Mouse (Mus musculus) ES-Bruce4 (cell line): Measurements from ENCODE around the gene St3gal6.

Source experiments
- EP300 ChIP-seq: IDR thresholded peaks from 2 replicates; pipeline ENCODE4 v1.6.1; 2011; ENCODE audit warnings: low read depth, low read length; ENCODE audit not compliant: insufficient read depth
- POLR2A ChIP-seq: IDR thresholded peaks from one replicate; pipeline ENCODE4 v1.8.1; 2011; ENCODE audit warnings: low read length; ENCODE audit not compliant: insufficient read depth

- TF ChIP-seq POLR2A = no peak
- no peak for TF ChIP-seq EP300
Measured at GRCm38 (mm10) chr16:58499650-58500049, 24.4 kb downstream of the St3gal6 start.
